Mouse (Mus musculus) heart, postnatal 36 days (tissue): Measurements from ENCODE around the gene Tpsab1. TPM values are rescaled to one million over a fixed set of nuclear protein-coding genes. Genes with fewer than 3 reads are reported as not detected.

Experiments
- total RNA-seq, 2 experiments: library from RNA; stranded (reverse); gene quantifications; 2 replicates each; pipeline ENCODE4 v1.2.3; 2021

Tpsab1 gene
- total RNA-seq, 2 experiments from 2014 or later: 0.70 to 0.86 TPM

Other genes starting within 250 kb of the Tpsab1 start
- gene Telo2, start 229.6 kb downstream of the Tpsab1 start, total RNA-seq: 10 to 100 TPM; 12.4 to 12.7 TPM
- 1 to 10 TPM; 4.2 to 6.7 TPM for gene Ptx4, start 224.8 kb downstream of the Tpsab1 start, total RNA-seq
- gene Clcn7, start 212.2 kb downstream of the Tpsab1 start, total RNA-seq: 10 to 100 TPM; 28.7 to 34.3 TPM
- not detected for gene Ccdc154, start 183.1 kb downstream of the Tpsab1 start, total RNA-seq
- gene Gm38655, start 170.1 kb downstream of the Tpsab1 start, total RNA-seq: not detected
- gene BC003965, start 161.0 kb downstream of the Tpsab1 start, total RNA-seq: 10 to 100 TPM; 20.8 to 22.5 TPM
- gene Unkl, start 157.2 kb downstream of the Tpsab1 start, total RNA-seq: 10 to 100 TPM in 1 of 2 experiments, 1 to 10 TPM in 1; 8.7 to 10.2 TPM
- 10 to 100 TPM; 13.9 TPM for gene Gnptg, start 105.4 kb downstream of the Tpsab1 start, total RNA-seq
- 10 to 100 TPM in 1 of 2 experiments, 1 to 10 TPM in 1; 8.6 to 11.0 TPM for gene Tsr3, start 105.4 kb downstream of the Tpsab1 start, total RNA-seq
- under 1 TPM; 0.42 to 0.43 TPM for gene Baiap3, start 89.2 kb downstream of the Tpsab1 start, total RNA-seq
- gene Ube2i, start 70.9 kb downstream of the Tpsab1 start, total RNA-seq: 10 to 100 TPM; 84.3 to 95.1 TPM
- gene Prss34, start 47.2 kb downstream of the Tpsab1 start, total RNA-seq: under 1 TPM; 0.22 to 0.25 TPM
- gene Prss28, start 36.9 kb downstream of the Tpsab1 start, total RNA-seq: not detected
- not detected for gene Prss29, start 26.9 kb downstream of the Tpsab1 start, total RNA-seq
- gene Tpsb2, start 20.7 kb upstream of the Tpsab1 start, total RNA-seq: 1 to 10 TPM; 1.8 to 2.2 TPM
- gene Tpsg1, start 23.7 kb upstream of the Tpsab1 start, total RNA-seq: under 1 TPM in 1 of 2 experiments, not detected in 1; 0.30 TPM
- gene Cacna1h, start 88.2 kb upstream of the Tpsab1 start, total RNA-seq: 1 to 10 TPM; 5.4 to 6.5 TPM
- gene Tekt4, start 109.1 kb upstream of the Tpsab1 start, total RNA-seq: under 1 TPM in 1 of 2 experiments, not detected in 1; 0.47 TPM
- gene Sstr5, start 151.7 kb upstream of the Tpsab1 start, total RNA-seq: not detected
- under 1 TPM; 0.33 to 0.49 TPM for gene Sox8, start 225.1 kb upstream of the Tpsab1 start, total RNA-seq
- gene Lmf1, start 233.5 kb upstream of the Tpsab1 start, total RNA-seq: 10 to 100 TPM; 27.4 to 33.8 TPM